Mouse (Mus musculus) lung, embryonic 14.5 days (tissue): Measurements from ENCODE around the gene Szt2. TPM values are rescaled to one million over a fixed set of nuclear protein-coding genes. Genes with fewer than 3 reads are reported as not detected.

Experiments used
- ATAC-seq: fragments of 200-750 bp; cut with Nextera tagmentation; 2 replicates; pipeline ENCODE4 v1.8.0; 2017; ENCODE audit warnings: mild to moderate bottlenecking, moderate TSS enrichment, moderate library complexity; ENCODE audit not compliant: insufficient read depth
- DNase-seq: peaks from one replicate; pipeline ENCODE4 v3.0.0-alpha.2; 2015
- H3K27ac ChIP-seq: fragments of 300-500 bp; sonication (generic); 2 replicates; pipeline ENCODE4 v1.5.1; 2014; ENCODE audit warnings: low read depth, mild to moderate bottlenecking, moderate library complexity
- H3K27me3 ChIP-seq: fragments of 300-500 bp; sonication (generic); 2 replicates; pipeline ENCODE4 v1.6.1; 2014; ENCODE audit warnings: low read length, control low read depth; ENCODE audit not compliant: insufficient read depth
- H3K36me3 ChIP-seq: fragments of 300-500 bp; sonication (generic); 2 replicates; pipeline ENCODE4 v1.6.1; 2014; ENCODE audit warnings: control low read depth; ENCODE audit not compliant: insufficient read depth
- H3K4me1 ChIP-seq: fragments of 300-500 bp; sonication (generic); 2 replicates; pipeline ENCODE4 v1.6.1; 2014; ENCODE audit warnings: antibody characterized with exemption, control low read depth; ENCODE audit not compliant: insufficient read depth
- H3K4me2 ChIP-seq: fragments of 300-500 bp; sonication (generic); 2 replicates; pipeline ENCODE4 v1.6.1; 2014; ENCODE audit warnings: mild to moderate bottlenecking
- H3K4me3 ChIP-seq: fragments of 300-500 bp; sonication (generic); 2 replicates; pipeline ENCODE4 v1.5.1; 2014; ENCODE audit warnings: low read depth, low read length
- H3K9ac ChIP-seq: fragments of 300-500 bp; sonication (generic); 2 replicates; pipeline ENCODE4 v1.6.1; 2014
- H3K9me3 ChIP-seq: fragments of 300-500 bp; sonication (generic); 2 replicates; pipeline ENCODE4 v1.6.1; 2016; ENCODE audit warnings: low read depth, low read length, control low read depth
- CTCF ChIP-seq: IDR thresholded peaks from 2 replicates; pipeline ENCODE4 v1.5.1; 2016; ENCODE audit warnings: antibody characterized with exemption, low read depth
- WGBS: fragments of 180-500 bp; shearing (Covaris S2); extraction: QIAGEN DNeasy Blood & Tissue Kit; methylation state at CpG from one replicate; pipeline ENCODE4 v1.1.7; 2014; 5-methylcytosine and 5-hydroxymethylcytosine counted together
- polyA plus RNA-seq: library from polyadenylated mRNA; unstranded; fragments of >200 nt; fragmentation: Nextera tagmentation; extraction: Ambion mirVana; gene quantifications from 2 replicates; pipeline ENCODE4 v1.2.1, GENCODE M21; 2014

Szt2 gene
- polyA plus RNA-seq, 1 experiment from 2014 or later = 11.7 TPM

DNA sequence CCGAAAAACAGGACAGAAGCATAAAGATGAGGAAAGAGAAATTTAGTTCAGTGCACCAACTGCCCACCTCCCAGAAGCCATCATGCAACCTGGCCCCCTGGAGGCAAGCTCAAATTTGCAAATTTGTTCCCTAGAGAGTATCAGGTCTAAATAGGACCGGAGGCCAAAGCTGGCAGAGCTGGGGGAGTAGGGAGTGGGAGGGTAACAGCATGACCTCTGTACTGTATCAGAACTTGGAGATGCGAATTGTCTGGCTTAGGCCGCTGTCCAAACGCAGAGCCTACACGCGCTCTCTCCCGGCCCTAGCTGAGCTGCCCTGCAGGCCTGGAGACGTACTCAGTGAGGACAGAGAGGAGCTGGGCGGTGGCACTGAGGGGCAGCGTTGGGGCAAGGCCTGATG lies 18.9 kb downstream of the Szt2 start:
- ATAC-seq (no peak), DNase-seq (no peak)
- Histone ChIP-seq H3K4me2 (no peak overlapping the region), H3K4me1 (no peaks in the 10 kb centered on the region), H3K27ac (no peak overlapping the region), H3K9ac (no peak overlapping the region), H3K36me3 (peaks cover 90% of the 10 kb centered on the region), H3K9me3 (no peaks in the 10 kb centered on the region), H3K4me3 (no peak overlapping the region), H3K27me3 (no peaks in the 10 kb centered on the region)
- no peak for TF ChIP-seq CTCF
- WGBS = 94% methylated on average over 11 of the region's 11 CpGs

DNA sequence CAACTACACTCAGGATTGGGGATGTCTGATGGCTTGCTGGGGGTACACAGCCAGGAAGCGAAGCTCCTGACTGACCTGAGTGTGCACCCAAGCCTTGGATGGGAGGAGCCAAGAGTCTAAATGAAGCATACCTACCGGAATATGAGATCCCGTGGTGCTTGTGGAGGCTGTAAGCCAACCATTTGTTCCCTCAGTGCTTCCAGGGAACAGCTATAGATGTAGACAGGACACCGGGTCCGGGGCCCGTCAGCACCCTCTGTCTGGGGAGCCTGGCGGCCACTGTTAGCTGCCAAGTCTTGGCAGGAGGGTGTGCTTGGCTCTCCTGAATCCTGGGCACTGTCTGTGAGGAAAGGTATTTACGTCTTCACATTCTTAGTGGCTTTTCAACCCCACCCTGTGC lies 21.8 kb downstream of the Szt2 start:
- no peak overlapping the region for H3K4me2 ChIP-seq
- no peaks in the 10 kb centered on the region for H3K9me3 ChIP-seq
- ATAC-seq = no peak
- H3K4me3 ChIP-seq = no peak overlapping the region
- no peak for DNase-seq
- no peaks in the 10 kb centered on the region for H3K27me3 ChIP-seq
- WGBS = 89% methylated on average over 8 of the region's 8 CpGs
- TF ChIP-seq CTCF = no peak
- H3K9ac ChIP-seq = no peak overlapping the region
- no peak overlapping the region for H3K27ac ChIP-seq
- H3K36me3 ChIP-seq = peaks cover 99% of the 10 kb centered on the region
- no peaks in the 10 kb centered on the region for H3K4me1 ChIP-seq

DNA sequence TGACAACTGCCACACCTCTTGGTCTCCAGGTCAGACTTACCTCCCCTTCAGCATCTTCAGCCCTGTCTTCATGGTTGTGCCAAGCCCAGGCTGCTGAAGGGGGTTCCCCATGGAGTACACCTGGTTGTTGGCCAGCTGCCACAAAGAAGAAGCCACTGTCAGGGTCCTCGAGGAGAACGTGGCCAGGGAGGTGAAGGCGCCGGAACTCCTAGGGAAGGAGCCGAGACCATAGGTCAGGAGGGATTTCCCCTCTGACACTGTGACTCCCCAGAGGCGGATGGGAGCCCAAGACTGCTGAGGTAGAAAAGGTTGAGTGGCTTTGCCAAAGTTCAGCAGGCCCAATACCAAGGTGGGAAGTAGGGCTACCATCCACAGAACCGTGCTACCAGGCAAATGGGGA lies 25.8 kb downstream of the Szt2 start:
- Histone ChIP-seq H3K36me3 (peaks cover 89% of the 10 kb centered on the region), H3K4me3 (no peak overlapping the region), H3K4me2 (no peak overlapping the region), H3K27me3 (no peaks in the 10 kb centered on the region), H3K27ac (no peak overlapping the region), H3K4me1 (no peaks in the 10 kb centered on the region), H3K9me3 (no peaks in the 10 kb centered on the region), H3K9ac (no peak overlapping the region)
- ATAC-seq (no peak), DNase-seq (no peak)
- no peak for TF ChIP-seq CTCF
- WGBS = 92% methylated on average over 7 of the region's 7 CpGs

DNA sequence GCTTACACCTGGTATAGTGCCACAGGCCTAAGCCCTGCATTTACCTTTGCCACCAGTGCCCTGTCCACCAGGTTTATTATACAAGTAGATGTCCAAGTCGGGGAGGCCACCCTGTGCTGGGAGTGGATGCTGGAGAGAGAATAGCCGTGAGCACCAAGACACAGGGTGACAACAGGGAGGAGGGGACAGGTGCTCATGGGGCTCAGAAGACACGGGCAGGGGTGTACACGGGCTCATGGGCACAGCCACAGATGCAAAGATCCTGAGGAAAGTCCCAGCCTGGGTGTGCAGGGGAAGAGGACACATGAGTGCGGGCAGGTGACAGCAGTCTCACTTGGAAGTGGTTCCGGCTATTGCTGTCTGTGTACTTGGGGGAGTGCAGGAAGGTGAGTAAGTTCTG lies 33.1 kb downstream of the Szt2 start:
- no peak for DNase-seq
- Histone ChIP-seq H3K36me3 (peaks cover 91% of the 10 kb centered on the region), H3K27me3 (no peaks in the 10 kb centered on the region), H3K4me2 (no peak overlapping the region), H3K9me3 (no peaks in the 10 kb centered on the region), H3K4me3 (no peak overlapping the region), H3K4me1 (no peaks in the 10 kb centered on the region), H3K27ac (no peak overlapping the region), H3K9ac (no peak overlapping the region)
- no peak for TF ChIP-seq CTCF
- WGBS = 93% methylated on average over 6 of the region's 6 CpGs
- no peak for ATAC-seq

DNA sequence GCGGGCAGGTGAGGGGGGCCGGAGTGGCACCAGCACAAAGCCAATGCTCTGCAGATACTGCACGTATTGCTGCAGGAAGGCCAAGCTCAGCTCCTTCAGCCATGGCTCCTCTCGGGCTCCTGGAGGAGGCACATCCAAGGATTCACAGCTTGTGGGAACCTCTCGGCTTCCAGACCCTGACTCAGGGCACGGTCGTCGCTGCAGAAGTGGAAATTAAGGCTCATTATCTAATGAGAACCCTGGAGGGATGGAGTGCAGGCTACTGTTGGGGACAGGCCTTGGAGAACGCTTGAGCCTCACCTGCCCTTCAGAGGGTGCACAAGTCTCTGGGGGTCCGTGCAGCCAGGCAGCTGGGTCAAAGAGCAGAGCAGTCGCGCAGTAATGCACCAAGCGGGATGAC lies 37.3 kb downstream of the Szt2 start:
- no peak for TF ChIP-seq CTCF
- H3K9ac ChIP-seq = no peak overlapping the region
- H3K4me3 ChIP-seq = no peak overlapping the region
- no peaks in the 10 kb centered on the region for H3K27me3 ChIP-seq
- H3K27ac ChIP-seq = no peak overlapping the region
- H3K4me2 ChIP-seq = no peak overlapping the region
- ATAC-seq (no peak), DNase-seq (no peak)
- H3K9me3 ChIP-seq = no peaks in the 10 kb centered on the region
- WGBS = 87% methylated on average over 13 of the region's 13 CpGs
- H3K4me1 ChIP-seq = no peaks in the 10 kb centered on the region
- H3K36me3 ChIP-seq = peaks cover 90% of the 10 kb centered on the region

DNA sequence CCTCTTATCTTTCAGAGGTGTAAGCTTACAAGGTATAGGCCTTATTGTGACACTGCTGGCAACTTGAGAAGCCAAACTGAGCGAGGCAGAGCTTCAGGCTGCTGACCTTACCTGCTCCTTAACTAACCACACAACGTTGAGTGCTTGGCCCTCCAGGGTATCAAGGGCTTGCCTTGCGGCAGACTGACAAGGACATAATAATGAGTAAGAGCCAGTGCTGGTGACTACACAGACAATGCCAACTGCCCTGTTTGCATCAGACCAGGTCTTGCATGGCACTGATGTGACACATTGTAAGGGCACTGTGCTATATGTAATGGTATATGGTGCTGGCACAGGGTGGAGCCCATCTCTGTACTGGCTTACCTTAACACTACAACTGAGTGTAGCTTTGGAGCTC lies 40.5 kb downstream of the Szt2 start:
- no peak for TF ChIP-seq CTCF
- Histone ChIP-seq H3K9me3 (no peaks in the 10 kb centered on the region), H3K4me2 (no peak overlapping the region), H3K27me3 (no peaks in the 10 kb centered on the region), H3K9ac (no peak overlapping the region), H3K4me1 (no peaks in the 10 kb centered on the region), H3K4me3 (no peak overlapping the region), H3K36me3 (peaks cover 85% of the 10 kb centered on the region), H3K27ac (no peak overlapping the region)
- WGBS = 72% methylated on average over 3 of the region's 3 CpGs
- DNase-seq (no peak), ATAC-seq (no peak)

DNA sequence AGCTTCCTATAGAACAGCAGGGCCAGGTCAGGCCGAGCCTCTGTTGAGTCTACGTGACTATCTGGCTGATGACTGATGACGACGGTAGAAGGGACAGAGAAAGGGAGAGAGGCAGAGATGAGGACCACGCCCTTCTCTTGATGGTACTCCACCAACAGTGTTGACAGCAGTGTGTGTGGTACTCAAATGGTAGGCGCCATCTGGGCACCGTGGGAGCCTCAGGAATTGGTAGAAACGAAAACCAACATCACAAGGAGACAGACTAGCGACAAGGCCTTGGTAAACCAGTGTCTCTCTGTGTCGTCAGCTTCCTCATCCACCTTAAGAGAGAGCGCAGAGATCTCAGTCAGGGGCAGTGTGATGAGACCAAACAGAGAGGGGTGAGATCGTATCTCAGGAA lies 41.5 kb downstream of the Szt2 start:
- no peak for ATAC-seq
- TF ChIP-seq CTCF = no peak
- Histone ChIP-seq H3K4me2 (no peak overlapping the region), H3K9me3 (no peaks in the 10 kb centered on the region), H3K4me1 (no peaks in the 10 kb centered on the region), H3K27me3 (no peaks in the 10 kb centered on the region), H3K36me3 (peaks cover 85% of the 10 kb centered on the region), H3K27ac (no peak overlapping the region), H3K9ac (no peak overlapping the region), H3K4me3 (no peak overlapping the region)
- DNase-seq = no peak
- 84% methylated on average over 12 of the region's 12 CpGs for WGBS

DNA sequence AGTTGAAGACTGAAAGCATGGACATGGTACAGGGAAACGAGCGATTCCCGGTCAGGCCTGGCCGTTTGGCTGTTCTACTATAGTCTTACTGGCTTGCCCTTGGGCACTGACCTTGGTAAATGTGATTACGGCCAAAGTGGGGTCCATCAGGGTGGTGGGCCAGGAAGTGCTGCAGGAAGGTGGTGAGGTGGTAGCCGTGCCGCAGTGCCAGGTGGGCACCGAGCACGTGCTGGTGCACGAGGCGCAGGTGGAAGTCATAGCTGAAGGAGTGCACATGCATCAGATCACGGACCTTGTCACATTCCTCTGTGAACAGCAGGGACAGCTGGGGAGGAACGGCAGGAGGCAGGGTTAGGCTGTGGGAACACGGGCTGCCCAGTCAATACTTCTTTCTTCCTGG lies 43.1 kb downstream of the Szt2 start:
- Histone ChIP-seq H3K9me3 (no peaks in the 10 kb centered on the region), H3K36me3 (peaks cover 80% of the 10 kb centered on the region), H3K9ac (no peak overlapping the region), H3K4me1 (no peaks in the 10 kb centered on the region), H3K27me3 (no peaks in the 10 kb centered on the region), H3K4me2 (no peak overlapping the region), H3K27ac (no peak overlapping the region), H3K4me3 (no peak overlapping the region)
- DNase-seq (no peak), ATAC-seq (no peak)
- no peak for TF ChIP-seq CTCF
- WGBS = 86% methylated on average over 14 of the region's 14 CpGs
